Mouse (Mus musculus) embryonic facial prominence, embryonic 13.5 days (tissue): Measurements from ENCODE around the gene Ube2s. TPM values are rescaled to one million over a fixed set of nuclear protein-coding genes. Genes with fewer than 3 reads are reported as not detected.
"Not testable (repeated sequence)": the region's sequence is repeated elsewhere in the genome, so short reads cannot be mapped to it uniquely, and the experiment has no call there.

Experiments used
- ATAC-seq: fragments of 200-750 bp; cut with Nextera tagmentation; 2 replicates; pipeline ENCODE4 v1.8.0; 2017; ENCODE audit warnings: low read depth; ENCODE audit not compliant: insufficient number of reproducible peaks, insufficient read depth, low FRiP score, low TSS enrichment
- H3K27ac ChIP-seq: fragments of 300-500 bp; sonication (generic); 2 replicates; pipeline ENCODE4 v1.5.1; 2015; ENCODE audit warnings: moderate library complexity, mild to moderate bottlenecking, inconsistent platforms
- H3K27me3 ChIP-seq: fragments of 300-500 bp; sonication (generic); 2 replicates; pipeline ENCODE4 v1.6.1; 2015; ENCODE audit warnings: mild to moderate bottlenecking, inconsistent platforms
- H3K36me3 ChIP-seq: fragments of 300-500 bp; sonication (generic); 2 replicates; pipeline ENCODE4 v1.6.1; 2015; ENCODE audit warnings: mild to moderate bottlenecking, inconsistent platforms
- H3K4me1 ChIP-seq: fragments of 300-500 bp; sonication (generic); 2 replicates; pipeline ENCODE4 v1.6.1; 2015; ENCODE audit warnings: inconsistent platforms
- H3K4me2 ChIP-seq: fragments of 300-500 bp; sonication (generic); 2 replicates; pipeline ENCODE4 v1.6.1; 2015; ENCODE audit warnings: moderate library complexity, mild to moderate bottlenecking, inconsistent platforms
- H3K4me3 ChIP-seq: fragments of 300-500 bp; sonication (generic); 2 replicates; pipeline ENCODE4 v1.5.1; 2015; ENCODE audit warnings: mild to moderate bottlenecking, inconsistent platforms
- H3K9ac ChIP-seq: fragments of 300-500 bp; sonication (generic); 2 replicates; pipeline ENCODE4 v1.6.1; 2015; ENCODE audit warnings: mild to moderate bottlenecking, inconsistent platforms
- H3K9me3 ChIP-seq: fragments of 300-500 bp; sonication (generic); 2 replicates; pipeline ENCODE4 v1.6.1; 2016; ENCODE audit warnings: inconsistent platforms
- WGBS: fragments of 180-500 bp; shearing (Covaris S2); methylation state at CpG from one replicate; pipeline ENCODE4 v1.1.7; 2015; ENCODE audit warnings: mixed read lengths; 5-methylcytosine and 5-hydroxymethylcytosine counted together
- polyA plus RNA-seq: library from polyadenylated mRNA; unstranded; fragments of >200 nt; fragmentation: Nextera tagmentation; extraction: Ambion mirVana; gene quantifications from 2 replicates; pipeline ENCODE4 v1.2.1, GENCODE M21; 2015

Ube2s gene
- polyA plus RNA-seq, 1 experiment from 2014 or later: 400 TPM

DNA sequence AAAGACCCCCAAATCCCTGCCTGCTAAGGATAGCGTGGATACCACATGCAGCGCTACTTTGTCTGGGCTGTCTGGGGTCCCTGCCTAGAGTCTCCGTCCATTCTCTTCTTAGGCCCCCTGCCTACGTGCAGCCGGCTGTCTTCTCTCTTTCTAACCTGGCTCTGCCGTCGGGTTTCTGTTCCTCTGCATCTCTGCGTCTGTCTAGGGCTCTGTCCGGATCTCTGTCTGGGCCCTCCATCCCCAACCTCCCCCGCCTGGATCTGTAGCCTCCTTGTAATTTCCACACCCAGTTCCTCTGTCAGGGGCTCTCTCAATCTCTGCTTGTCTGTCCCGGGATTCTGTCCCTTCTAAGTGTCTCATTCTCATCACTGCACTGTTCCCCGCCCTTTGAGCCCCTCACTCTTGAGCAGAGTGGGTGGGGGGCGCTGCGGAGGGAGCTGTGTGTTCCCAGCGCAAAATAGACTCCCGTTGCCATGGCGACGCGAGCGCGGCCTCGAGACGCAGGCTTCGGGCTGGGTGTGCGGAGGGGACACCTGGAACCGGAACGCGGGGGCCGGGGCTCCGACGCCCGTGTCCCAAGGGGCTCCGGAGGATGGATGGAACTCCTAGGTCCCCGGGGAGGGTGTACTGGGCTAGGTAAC is 31.3 kb upstream of the Ube2s start:
- WGBS: under 1% methylated on average over 34 of the region's 34 CpGs
- H3K36me3 ChIP-seq: no peaks in the 10 kb centered on the region
- H3K27ac ChIP-seq: no peak overlapping the region
- H3K9ac ChIP-seq: peak overlapping the region; percentile 66
- H3K4me1 ChIP-seq: peaks cover 28% of the 10 kb centered on the region
- H3K27me3 ChIP-seq: peaks cover 81% of the 10 kb centered on the region
- H3K4me3 ChIP-seq: peak overlapping the region; percentile 48
- peak overlapping the region; percentile 94 for H3K4me2 ChIP-seq
- H3K9me3 ChIP-seq: no peaks in the 10 kb centered on the region
- ATAC-seq: no peak

DNA sequence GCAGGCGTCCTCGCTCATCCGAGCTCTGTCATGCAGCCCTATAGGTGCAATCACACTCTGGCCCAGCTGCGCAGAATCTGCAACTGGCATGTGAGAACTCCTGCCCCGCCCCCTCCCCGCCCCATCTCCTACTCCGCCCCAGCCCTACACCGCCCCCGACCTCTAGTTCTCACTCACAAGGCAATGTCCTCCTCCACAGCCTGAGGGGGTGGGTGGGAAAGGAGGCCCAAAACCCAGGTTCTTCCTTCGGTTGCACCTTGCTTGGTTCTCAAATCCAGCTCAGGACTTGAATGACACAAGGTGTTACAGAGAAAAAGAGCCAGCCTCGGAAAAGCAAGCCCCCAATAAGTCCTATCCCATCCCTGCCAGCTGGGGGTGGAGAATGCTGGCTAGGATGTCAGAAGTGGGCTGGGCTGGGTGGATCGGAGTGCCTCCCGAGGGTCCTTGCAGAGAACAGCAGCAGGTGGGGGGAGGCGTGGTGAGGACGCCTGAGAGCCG is 30.3 kb upstream of the Ube2s start:
- H3K4me3 ChIP-seq: peak overlapping the region; percentile 48
- WGBS: 1% methylated on average over 16 of the region's 16 CpGs
- peak overlapping the region; percentile 36; the same call in 1 of the 2 replicates for H3K9ac ChIP-seq
- H3K9me3 ChIP-seq: no peaks in the 10 kb centered on the region
- H3K27ac ChIP-seq: no peak overlapping the region
- peak; percentile 21; the same call in 1 of the 2 replicates for ATAC-seq
- H3K36me3 ChIP-seq: no peaks in the 10 kb centered on the region
- peaks cover 28% of the 10 kb centered on the region for H3K4me1 ChIP-seq
- H3K4me2 ChIP-seq: peak overlapping the region; percentile 94
- H3K27me3 ChIP-seq: peaks cover 90% of the 10 kb centered on the region

DNA sequence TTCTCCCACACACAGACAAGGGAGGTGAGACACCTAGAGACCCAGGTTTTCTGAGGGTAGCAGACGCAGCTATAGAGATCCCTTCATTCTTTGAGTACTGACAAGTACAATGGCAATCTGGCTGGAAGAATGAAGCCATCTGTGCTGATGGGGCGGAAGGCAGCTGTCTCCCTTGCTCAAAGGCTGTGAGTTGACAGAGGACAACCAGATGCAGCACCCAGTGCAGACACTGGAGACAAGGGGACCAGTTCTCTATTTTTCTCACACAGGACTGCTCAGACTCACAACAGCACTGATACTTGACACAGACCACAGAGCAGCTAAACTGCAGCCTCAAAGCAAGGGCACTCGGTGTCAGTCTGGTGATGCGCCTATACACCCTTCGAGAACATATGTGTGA is 29.7 kb upstream of the Ube2s start:
- ATAC-seq: no peak
- Histone ChIP-seq H3K27ac (no peak overlapping the region), H3K4me3 (no peak overlapping the region), H3K27me3 (peaks cover 93% of the 10 kb centered on the region), H3K9me3 (no peaks in the 10 kb centered on the region), H3K36me3 (no peaks in the 10 kb centered on the region), H3K4me2 (peak overlapping the region; percentile 94), H3K9ac (no peak overlapping the region), H3K4me1 (peaks cover 28% of the 10 kb centered on the region)
- WGBS: 57% methylated on average over 5 of the region's 5 CpGs

DNA sequence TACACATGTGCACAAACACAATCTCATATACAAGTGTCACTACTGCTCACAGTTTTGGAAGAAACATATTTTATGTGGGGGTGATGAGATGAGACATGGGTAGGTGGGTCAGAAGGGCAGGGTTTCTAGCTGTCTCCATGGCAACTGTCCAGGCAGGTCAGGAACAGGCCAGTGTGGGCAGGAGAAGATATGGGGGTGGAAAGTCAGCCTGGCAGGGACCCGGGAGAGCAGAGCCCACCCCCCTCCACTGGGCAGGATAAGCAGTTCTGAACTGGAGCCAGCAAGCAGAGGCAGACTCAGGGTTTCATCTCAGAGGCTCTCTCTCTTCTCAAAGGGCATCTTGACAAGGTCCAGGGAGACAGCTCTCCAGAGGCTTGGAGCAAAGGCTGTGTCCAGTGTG is 25.2 kb upstream of the Ube2s start:
- Histone ChIP-seq H3K4me1 (peaks cover 15% of the 10 kb centered on the region), H3K27ac (no peak overlapping the region), H3K9ac (0 out of 2 replicates have a peak overlapping the region, but pooled peaks have one; percentile 16), H3K9me3 (no peaks in the 10 kb centered on the region), H3K36me3 (no peaks in the 10 kb centered on the region), H3K4me3 (no peak overlapping the region), H3K4me2 (no peak overlapping the region), H3K27me3 (peaks cover 90% of the 10 kb centered on the region)
- WGBS: 8% methylated on average over 1 of the region's 1 CpGs
- ATAC-seq: no peak

DNA sequence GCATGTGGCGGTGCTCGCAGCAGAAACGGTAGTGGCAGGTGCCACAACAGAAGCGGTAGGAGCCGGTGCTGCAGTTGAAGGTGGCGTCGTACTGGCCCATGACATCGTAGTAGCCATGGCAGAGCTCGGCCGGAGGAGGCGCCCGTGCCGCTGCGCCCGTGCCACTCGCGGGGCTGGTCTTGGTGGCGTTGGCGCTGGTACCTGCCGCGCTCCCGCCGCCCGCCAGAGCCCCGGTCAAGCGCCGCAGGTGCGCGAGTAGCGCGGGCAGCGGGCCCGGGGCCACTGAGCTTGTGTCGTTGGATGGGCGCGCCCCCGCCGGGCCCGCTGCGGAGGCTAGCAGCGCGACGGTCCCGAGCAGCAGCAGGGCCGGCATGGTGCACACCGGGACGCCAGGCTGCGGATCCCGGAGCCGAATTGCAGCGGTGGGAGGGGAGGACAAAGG is 24.0 kb upstream of the Ube2s start:
- Histone ChIP-seq H3K9ac (peak overlapping the region; percentile 64), H3K4me3 (peak overlapping the region; percentile 50), H3K36me3 (no peaks in the 10 kb centered on the region), H3K27me3 (peaks cover 88% of the 10 kb centered on the region), H3K4me1 (peaks cover 10% of the 10 kb centered on the region), H3K9me3 (no peaks in the 10 kb centered on the region), H3K27ac (no peak overlapping the region), H3K4me2 (peak overlapping the region; percentile 85)
- under 1% methylated on average over 50 of the region's 51 CpGs for WGBS
- ATAC-seq: 0 out of 2 replicates have a peak, but pooled peaks have one; percentile 8

DNA sequence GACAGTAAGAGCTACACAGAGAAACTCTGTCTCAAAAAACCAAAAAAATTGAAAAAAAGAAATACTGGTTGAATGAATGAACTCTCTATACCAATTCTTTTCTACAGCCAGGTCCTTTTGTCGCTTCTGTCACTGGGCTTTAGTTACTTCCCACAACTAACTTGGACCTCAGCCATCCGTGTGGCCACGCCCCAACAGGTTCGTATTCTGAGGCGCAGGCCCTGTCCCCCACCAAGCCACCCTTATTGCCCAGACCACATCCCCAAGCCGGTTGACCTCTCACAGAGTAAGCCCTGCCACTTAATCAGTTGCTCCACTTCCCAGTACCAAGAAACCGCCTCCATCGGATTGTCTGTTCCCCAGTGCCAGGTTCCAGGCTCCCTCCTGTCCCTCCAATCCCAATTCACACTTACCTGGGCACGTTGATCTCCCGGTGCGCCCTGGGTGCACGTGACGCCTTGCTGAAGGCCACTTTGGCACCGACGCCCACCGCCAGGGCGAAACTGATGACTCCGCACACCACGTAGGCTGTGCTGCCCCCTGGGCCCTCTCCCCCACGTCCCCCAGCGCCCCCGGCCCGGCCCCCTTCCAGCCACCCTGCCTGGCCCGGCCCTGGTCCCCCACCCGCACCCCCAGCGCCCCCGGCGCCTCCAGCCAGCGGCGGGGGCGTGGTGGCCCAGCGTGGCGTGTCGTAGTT is 23.4 kb upstream of the Ube2s start:
- Histone ChIP-seq H3K27me3 (peaks cover 89% of the 10 kb centered on the region), H3K4me3 (peak overlapping the region; percentile 50), H3K9ac (peak overlapping the region; percentile 64), H3K4me2 (peak overlapping the region; percentile 85), H3K27ac (no peak overlapping the region), H3K9me3 (no peaks in the 10 kb centered on the region), H3K4me1 (peaks cover 10% of the 10 kb centered on the region), H3K36me3 (no peaks in the 10 kb centered on the region)
- peak; percentile 53; the same call in 1 of the 2 replicates for ATAC-seq
- 7% methylated on average over 33 of the region's 34 CpGs for WGBS

DNA sequence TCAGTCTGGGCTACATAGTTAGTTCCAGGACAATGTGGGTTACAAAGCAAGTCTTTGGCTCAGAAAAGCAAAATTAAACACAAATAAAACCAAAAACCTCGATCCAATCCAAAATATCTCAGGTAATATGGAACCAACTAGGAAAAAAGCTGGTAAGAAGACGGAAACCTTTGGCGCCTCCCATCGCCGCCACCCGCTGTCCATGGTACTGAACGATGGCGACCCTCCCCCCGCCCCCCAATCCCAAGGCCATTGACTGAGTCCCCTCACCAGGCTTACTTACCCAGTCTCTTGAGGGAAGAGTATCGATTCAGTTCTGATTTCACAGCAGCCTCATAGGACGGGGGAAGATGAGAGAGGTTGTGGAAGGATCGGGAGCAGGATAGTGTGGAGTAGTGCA is 18.1 kb upstream of the Ube2s start:
- no peak overlapping the region for H3K27ac ChIP-seq
- H3K27me3 ChIP-seq: peaks cover 49% of the 10 kb centered on the region
- H3K4me2 ChIP-seq: no peak overlapping the region
- H3K9me3 ChIP-seq: no peaks in the 10 kb centered on the region
- no peak overlapping the region for H3K9ac ChIP-seq
- H3K4me1 ChIP-seq: no peaks in the 10 kb centered on the region
- 3% methylated on average over 12 of the region's 12 CpGs for WGBS
- no peaks in the 10 kb centered on the region for H3K36me3 ChIP-seq
- H3K4me3 ChIP-seq: no peak overlapping the region
- no peak for ATAC-seq

DNA sequence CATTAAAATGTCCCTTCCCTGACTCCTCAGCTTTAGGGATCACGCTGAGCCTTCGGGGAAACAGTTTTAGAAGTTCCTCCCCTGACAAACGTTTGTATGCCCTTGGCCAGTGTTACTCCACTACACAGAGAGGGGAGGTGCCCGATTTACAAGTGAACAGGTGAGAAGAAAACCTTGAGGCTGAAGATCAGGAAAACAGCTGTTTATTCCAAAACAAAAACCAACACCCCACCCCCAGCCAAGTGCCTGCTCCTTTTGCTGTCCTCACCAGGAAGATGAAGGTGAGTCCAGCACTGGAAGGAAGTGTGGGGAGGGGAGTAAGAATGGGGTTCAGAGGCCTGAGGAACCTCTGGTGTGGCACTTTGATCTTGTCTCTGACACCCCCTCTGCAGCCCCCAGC is 13.0 kb upstream of the Ube2s start:
- 48% methylated on average over 4 of the region's 4 CpGs for WGBS
- Histone ChIP-seq H3K4me1 (peaks cover 10% of the 10 kb centered on the region; the same call in 1 of the 2 replicates), H3K9me3 (no peaks in the 10 kb centered on the region), H3K27me3 (peaks cover 9% of the 10 kb centered on the region), H3K4me2 (no peak overlapping the region), H3K4me3 (no peak overlapping the region), H3K9ac (no peak overlapping the region), H3K36me3 (no peaks in the 10 kb centered on the region), H3K27ac (no peak overlapping the region)
- no peak for ATAC-seq

DNA sequence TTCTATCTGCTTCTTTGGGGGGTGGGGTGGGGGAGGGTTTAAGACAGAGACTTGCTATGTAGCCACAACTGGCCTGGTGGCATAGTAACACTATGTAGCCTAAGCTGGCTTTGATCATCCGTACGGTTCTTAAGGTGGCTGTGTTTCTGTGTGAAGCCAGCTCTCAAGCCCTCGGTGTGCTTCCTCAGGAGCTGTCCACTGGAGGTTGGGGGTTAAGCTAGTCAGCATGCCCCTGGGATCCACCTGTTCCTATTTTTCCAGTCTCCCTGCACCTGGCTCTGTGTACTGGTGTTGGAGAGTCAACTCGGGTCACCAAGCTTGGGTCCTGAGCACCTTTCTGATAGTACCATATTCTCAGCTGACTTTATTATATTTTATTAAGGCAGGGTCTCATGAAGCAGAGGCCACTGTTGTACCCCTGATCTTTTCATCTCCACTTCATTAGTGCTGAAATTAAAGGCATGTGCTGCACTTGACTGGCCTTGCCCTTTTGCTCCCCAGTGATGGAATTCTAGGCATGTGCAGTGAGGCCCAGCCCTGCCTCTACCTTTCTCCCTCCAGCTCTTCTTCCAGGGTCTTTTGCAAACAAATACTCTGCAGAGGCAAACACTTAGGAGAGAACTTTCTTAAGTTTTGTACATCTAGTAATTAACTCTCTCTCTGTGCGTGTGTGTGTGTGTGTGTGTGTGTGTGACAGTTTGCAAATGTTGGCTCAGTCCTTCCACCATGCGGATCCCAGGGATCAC is 9.9 kb upstream of the Ube2s start:
- Histone ChIP-seq H3K27ac (no peak overlapping the region), H3K4me3 (no peak overlapping the region), H3K9me3 (no peaks in the 10 kb centered on the region), H3K27me3 (no peaks in the 10 kb centered on the region; the same call in 1 of the 2 replicates), H3K4me1 (peaks cover 10% of the 10 kb centered on the region; the same call in 1 of the 2 replicates), H3K36me3 (no peaks in the 10 kb centered on the region), H3K9ac (no peak overlapping the region), H3K4me2 (no peak overlapping the region)
- ATAC-seq: no peak
- 53% methylated on average over 6 of the region's 6 CpGs for WGBS

DNA sequence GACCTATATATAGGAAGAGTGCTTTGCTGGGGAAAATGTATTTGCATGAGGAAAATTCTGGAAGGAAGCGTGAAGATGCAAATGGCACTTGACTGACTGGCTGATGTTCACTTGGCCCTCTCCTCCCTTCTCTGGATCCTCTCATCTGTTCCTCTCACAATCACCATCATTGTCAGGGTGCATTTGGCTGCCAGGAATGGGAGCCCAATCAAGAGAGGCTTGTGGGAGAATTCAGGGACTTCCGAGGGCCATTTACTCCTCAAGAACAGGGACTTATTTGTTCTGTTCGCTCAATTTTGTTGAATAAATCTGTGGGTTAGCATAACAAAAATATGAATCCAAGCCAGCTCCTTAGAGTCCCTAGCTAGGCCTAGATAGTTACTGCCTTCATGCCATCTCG is 9.3 kb upstream of the Ube2s start:
- no peak for ATAC-seq
- 75% methylated on average over 4 of the region's 4 CpGs for WGBS
- H3K4me3 ChIP-seq: no peak overlapping the region
- H3K9me3 ChIP-seq: no peaks in the 10 kb centered on the region
- H3K4me1 ChIP-seq: peaks cover 10% of the 10 kb centered on the region; the same call in 1 of the 2 replicates
- no peaks in the 10 kb centered on the region for H3K36me3 ChIP-seq
- H3K27ac ChIP-seq: no peak overlapping the region
- H3K27me3 ChIP-seq: no peaks in the 10 kb centered on the region; the same call in 1 of the 2 replicates
- no peak overlapping the region for H3K4me2 ChIP-seq
- H3K9ac ChIP-seq: no peak overlapping the region

DNA sequence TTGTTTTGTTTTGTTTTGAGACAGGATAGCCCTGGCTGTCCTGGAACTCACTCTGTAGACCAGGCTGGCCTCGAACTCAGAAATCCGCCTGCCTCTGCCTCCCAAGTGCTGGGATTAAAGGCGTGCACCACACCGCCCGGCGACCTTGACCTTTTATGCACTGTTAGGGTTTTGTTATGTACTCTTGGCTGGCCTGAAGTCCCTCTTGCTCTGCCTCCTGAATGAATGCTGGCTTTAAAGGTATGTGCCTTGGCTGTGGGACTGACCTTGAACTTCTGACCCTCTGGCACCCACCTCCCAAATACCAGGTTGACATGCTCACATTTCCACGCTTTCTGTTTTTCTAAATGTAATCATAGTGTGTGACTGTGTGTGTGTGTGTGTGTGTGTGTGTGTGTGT is 8.5 kb upstream of the Ube2s start:
- peaks cover 10% of the 10 kb centered on the region; the same call in 1 of the 2 replicates for H3K4me1 ChIP-seq
- WGBS: 90% methylated on average over 7 of the region's 7 CpGs
- H3K36me3 ChIP-seq, ATAC-seq, H3K9me3 ChIP-seq, H3K9ac ChIP-seq, H3K4me3 ChIP-seq, H3K27ac ChIP-seq, H3K4me2 ChIP-seq, H3K27me3 ChIP-seq: not testable (repeated sequence)
